Mouse (Mus musculus) naive thymus-derived CD4-positive, alpha-beta T cell, adult 2 months (primary cell): ENCODE results near the gene Sipa1.

Source experiments
- DNase-seq: peaks from one replicate; pipeline ENCODE4 v3.0.0-alpha.2; 2011; ENCODE audit warnings: low read depth

Sipa1 gene

DNA sequence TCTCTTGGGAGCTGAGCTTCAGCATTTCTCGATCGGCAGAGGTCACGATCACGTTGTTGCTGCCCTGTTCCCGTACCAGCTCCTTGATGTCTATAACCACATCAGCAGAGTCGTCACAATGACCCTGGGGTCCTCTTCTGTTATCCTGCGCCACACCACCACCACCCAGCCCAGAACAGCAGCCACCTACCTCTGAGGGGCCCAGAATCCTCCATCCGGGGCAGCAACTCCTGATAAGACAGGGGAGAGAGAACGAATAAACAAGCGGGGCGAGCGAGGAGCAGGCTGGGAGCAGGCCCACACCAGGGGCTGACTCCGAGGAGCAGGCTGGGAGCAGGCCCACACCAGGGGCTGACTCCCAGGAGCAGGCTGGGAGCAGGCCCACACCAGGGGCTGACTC is 22.9 kb upstream of the Sipa1 start:
- DNase-seq: no peak

DNA sequence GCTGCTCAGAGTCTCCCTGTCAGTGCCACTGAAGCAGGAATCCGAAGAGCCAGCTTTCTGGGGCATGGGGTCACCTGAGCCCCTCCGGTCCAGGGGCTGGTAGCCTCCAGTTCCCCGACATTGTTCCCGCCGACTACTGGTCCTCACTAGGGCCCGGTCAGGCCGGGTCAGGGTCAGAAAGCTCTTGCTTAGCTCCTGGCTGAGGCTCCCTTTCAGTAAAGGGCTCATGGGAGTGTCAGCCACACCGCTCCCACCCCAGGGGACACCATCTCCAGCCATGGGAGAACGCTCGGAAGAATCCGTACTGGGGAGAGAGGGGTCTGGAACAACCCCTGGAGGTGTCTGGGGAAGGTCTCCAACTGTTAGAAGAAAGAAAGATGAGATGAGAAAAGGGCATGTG is 22.4 kb upstream of the Sipa1 start:
- DNase-seq: no peak

DNA sequence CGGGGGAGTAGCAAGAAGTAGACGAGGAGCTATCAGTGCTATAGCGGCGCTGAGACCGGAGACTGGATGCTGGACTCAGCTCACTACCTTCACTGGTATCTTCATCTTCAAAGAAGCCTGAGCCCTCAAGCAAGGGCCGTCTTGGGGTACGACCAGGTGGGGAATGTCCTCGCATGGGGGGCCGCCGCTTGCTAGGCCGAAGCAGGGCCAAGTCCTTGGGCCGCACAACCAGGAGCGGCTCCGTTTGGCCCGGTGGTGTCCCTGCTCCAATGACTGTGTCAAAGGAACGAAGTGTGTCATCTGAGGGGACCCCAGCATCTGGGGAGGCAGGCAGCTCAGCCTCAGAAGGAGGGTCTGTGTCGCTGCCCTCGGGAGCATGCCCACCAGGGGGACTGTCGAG is 21.9 kb upstream of the Sipa1 start:
- no peak for DNase-seq

DNA sequence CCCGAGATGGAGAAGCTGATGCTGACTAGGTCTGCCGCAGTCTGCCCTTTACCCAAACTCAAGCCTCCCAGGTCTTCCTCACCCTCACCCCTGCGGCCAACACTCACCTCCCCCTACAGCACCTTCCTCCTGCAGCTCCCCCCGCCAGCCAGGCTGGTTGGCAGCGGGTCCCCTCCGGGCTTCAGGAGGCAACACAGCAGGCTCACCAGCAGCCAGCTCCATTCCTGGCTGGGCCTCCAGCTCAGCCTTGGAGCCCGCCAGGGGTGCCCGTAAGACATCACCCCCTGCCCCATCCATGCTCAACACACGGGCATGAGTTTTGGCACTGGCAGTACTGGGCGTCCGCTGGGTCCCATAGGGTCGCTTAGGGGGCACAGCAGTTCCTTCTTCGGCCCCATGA is 21.5 kb upstream of the Sipa1 start:
- no peak for DNase-seq

- DNase-seq: no peak
Measured at GRCm38 (mm10) chr19:5684236-5684635, 20.7 kb upstream of the Sipa1 start.

- no peak for DNase-seq
Measured at GRCm38 (mm10) chr19:5680432-5680831, 16.9 kb upstream of the Sipa1 start.

- no peak for DNase-seq
Measured at GRCm38 (mm10) chr19:5668372-5668771, 4.9 kb upstream of the Sipa1 start.

DNA sequence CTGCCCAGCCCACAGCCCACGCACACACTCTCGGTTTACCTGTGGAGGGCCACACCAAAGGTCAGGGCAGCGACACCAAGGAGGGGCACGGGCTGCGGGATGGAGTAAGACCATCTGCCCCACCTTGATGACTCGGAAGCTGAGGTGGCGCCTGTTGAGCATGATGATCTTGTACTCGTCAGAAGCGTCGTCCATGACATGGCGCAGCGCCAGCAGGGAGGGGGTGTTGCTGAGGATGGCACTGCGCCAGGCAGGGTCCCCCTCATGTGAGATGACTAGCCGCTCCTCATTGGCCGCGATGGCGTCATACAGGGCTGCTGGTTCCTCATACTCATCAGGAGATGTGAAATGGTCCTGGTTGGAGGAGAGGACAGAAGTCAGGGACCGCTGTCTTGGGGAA is 2.9 kb upstream of the Sipa1 start:
- no peak for DNase-seq

DNA sequence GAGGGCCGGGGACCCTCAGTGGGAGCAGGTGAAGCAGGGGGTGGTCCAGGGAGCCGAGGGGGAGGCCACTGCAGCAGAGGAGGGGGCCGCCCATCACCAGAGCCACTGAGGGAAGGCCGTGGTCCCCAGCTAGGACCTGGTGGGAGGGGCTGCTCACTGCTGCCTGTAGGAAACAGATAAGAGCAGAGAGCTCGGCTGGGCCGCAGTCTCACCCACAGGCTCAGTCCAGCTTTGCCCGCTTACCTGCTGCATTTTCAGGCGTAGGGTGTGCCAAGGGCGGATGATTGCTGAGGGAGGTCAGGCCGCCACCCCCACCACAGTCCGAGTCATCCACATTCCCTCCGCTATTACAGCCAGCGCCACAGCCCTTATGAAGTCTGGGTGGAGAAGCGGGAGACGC is 2.0 kb upstream of the Sipa1 start:
- no peak for DNase-seq

DNA sequence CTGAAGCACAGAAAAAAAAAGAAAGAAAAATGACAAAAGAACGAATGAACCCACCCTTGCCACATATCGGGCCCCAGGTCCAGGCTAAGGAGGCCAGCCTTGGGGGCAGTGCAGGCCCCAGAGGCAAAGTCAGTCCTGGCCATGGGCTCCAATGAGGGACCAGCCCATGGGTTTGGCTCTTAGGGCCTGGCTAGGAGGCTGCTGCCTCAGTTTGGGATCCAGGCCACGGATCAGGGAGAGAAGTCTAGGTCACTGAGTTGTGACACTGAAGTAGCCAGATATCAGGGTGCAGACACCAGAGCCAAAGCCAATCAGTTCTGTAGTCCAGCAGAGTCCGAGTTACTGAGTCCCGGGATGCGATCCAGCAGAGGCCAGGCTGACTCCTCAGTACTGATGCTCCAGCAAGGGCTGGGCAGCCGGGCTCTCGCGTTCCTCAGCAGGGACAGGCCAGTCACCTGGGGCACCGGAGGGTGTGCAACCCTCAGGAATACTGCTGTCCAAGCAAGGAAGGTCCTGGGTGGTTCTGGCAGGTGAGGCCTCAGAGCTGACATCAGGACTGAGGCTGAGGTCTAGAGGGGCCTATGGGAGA is 1.3 kb upstream of the Sipa1 start:
- no peak for DNase-seq

GRCm38 (mm10) chr19:5662310-5662709 is 1.2 kb downstream of the Sipa1 start:
- DNase-seq: peak; percentile 64

GRCm38 (mm10) chr19:5660942-5661751 is 2.4 kb downstream of the Sipa1 start:
- peak; percentile 49 for DNase-seq

GRCm38 (mm10) chr19:5654720-5655298 is 8.7 kb downstream of the Sipa1 start:
- DNase-seq: no peak

GRCm38 (mm10) chr19:5653969-5654719 is 9.4 kb downstream of the Sipa1 start:
- no peak for DNase-seq

GRCm38 (mm10) chr19:5652570-5652969 is 10.9 kb downstream of the Sipa1 start:
- DNase-seq: no peak

- DNase-seq: no peak
Measured at GRCm38 (mm10) chr19:5651502-5652274, 11.8 kb downstream of the Sipa1 start.

GRCm38 (mm10) chr19:5649298-5649741 is 14.2 kb downstream of the Sipa1 start:
- DNase-seq: no peak

DNA sequence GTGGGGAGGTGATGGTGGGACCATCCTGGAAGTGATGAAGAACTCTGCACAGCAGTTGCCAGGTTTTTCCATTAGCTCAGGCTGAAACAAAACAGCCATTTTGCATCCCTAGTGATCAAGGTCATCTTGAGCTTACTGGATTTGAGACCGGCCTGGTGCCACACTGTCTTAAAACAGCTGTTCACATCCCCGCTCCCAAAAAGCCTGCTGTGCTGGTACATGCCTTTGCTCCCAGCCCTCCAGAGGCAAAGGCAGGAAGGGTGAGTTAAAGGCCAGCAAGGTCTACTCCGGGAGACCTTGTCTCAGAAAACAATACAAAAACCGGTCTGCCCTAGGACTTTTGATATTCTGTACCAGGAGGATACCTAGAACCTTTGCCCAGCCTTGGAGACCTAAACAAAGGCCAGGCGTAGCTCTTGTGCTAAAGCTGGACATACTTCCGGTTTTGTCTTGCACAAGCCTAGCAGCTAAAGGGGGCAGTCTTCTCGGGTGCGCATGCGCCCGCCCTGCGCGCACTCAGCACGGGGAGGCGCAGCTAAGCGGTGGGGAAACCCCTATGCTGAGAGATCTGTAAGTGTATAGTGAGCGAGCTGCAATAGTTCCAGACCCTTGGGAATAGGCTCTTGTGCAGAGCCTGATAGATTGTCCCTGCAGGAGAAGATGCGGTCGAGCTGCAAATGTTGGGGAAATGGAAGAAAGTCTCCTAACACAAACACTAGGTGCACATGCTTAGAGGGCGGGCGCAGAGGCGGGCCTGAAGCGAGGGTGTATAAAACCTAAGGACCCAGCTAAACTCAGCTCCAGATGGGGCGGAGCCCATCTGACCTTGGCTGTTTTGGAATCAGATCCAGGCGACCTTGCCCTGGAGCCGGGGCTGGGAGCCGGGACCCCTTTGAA is 14.9 kb downstream of the Sipa1 start:
- DNase-seq: peak; percentile 91

DNA sequence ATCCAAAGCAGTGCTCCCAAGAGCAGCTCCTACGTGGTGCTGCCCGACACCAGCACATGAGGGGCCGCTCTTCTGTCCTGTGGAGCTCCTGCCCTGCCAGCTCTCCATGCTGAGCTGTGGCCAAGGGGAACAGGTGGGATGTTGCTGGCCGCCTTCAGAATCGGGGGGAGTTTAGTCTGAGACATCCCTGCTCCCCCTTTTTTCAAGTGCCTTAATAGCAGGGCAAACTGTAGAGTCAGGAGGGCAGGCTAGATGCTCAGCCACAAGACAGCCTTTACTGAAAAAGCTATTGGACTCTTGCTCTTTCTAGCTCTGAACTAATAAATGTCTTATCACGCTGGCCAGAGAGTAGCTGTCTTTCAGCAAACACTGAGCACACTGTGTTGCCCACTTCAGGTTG is 15.7 kb downstream of the Sipa1 start:
- DNase-seq: no peak

DNA sequence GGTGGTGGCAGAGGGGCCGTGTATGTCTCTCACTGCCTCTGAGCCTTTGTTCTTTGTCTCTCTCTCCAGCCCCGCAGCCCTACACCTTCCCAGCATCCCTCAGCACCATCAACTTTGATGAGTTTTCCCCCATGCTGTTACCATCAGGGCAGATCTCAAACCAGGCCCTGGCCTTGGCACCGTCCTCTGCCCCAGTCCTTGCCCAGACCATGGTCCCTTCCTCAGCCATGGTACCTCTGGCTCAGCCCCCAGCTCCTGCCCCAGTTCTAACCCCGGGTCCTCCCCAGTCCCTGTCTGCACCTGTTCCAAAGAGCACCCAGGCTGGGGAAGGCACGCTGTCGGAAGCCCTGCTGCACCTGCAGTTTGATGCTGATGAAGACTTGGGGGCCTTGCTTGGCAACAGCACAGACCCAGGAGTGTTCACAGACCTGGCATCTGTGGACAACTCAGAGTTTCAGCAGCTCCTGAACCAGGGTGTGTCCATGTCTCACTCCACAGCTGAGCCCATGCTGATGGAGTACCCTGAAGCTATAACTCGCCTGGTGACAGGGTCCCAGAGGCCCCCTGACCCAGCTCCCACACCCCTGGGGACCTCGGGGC is 16.7 kb downstream of the Sipa1 start:
- DNase-seq: no peak
